Mouse (Mus musculus) liver, embryonic 14.5 days (tissue): Measurements from ENCODE around the gene Toe1. TPM values are rescaled to one million over a fixed set of nuclear protein-coding genes. Genes with fewer than 3 reads are reported as not detected.

Experiments used
- ATAC-seq: fragments of 200-750 bp; cut with Nextera tagmentation; 2 replicates; pipeline ENCODE4 v1.8.0; 2017; ENCODE audit warnings: moderate number of reproducible peaks, mild to moderate bottlenecking, moderate library complexity; ENCODE audit not compliant: insufficient read depth
- DNase-seq, 3 experiments: peaks; one replicate each; pipeline ENCODE4 v3.0.0-alpha.2; 2012 to 2013; ENCODE audit warnings: low read depth in 3 of 3, low spot score in 3 of 3
- H3K27ac ChIP-seq: fragments of 300-500 bp; sonication (generic); 2 replicates; pipeline ENCODE4 v1.5.1; 2014; ENCODE audit warnings: moderate library complexity, mild to moderate bottlenecking, control low read depth, inconsistent platforms
- H3K27me3 ChIP-seq: fragments of 300-500 bp; sonication (generic); 2 replicates; pipeline ENCODE4 v1.6.1; 2014; ENCODE audit warnings: mild to moderate bottlenecking, low read length, moderate library complexity; ENCODE audit not compliant: control insufficient read depth, insufficient read depth
- H3K36me3 ChIP-seq: fragments of 300-500 bp; sonication (generic); replicated peaks from 2 replicates; pipeline ENCODE4 v1.6.1; 2014; ENCODE audit warnings: low read depth; ENCODE audit not compliant: control insufficient read depth, insufficient read depth
- H3K4me1 ChIP-seq, 2 experiments: fragments of 200-500 bp in 1 of 2; fragments of 300-500 bp in 1 of 2; sonication (generic) in 1 of 2; replicated peaks; 2 replicates each; pipeline ENCODE4 v1.6.1; 2012 to 2014; ENCODE audit warnings: antibody characterized with exemption in 1 of 2, inconsistent platforms in 1 of 2, low read length in 1 of 2; ENCODE audit not compliant: control insufficient read depth in 2 of 2, insufficient read depth in 2 of 2
- H3K4me2 ChIP-seq: fragments of 300-500 bp; sonication (generic); 2 replicates; pipeline ENCODE4 v1.6.1; 2014; ENCODE audit warnings: low read depth, mild to moderate bottlenecking, control low read depth, moderate library complexity
- H3K4me3 ChIP-seq, 2 experiments: fragments of 200-500 bp in 1 of 2; fragments of 300-500 bp in 1 of 2; sonication (generic) in 1 of 2; 2 replicates each; pipeline ENCODE4 v1.5.1; 2012 to 2014; ENCODE audit warnings: low read depth in 2 of 2, low read length in 2 of 2, mild to moderate bottlenecking in 2 of 2, control low read depth in 1 of 2, inconsistent platforms in 1 of 2, moderate library complexity in 1 of 2; ENCODE audit not compliant: insufficient read depth in 1 of 2
- H3K9ac ChIP-seq: fragments of 300-500 bp; sonication (generic); replicated peaks from 2 replicates; pipeline ENCODE4 v1.6.1; 2014; ENCODE audit warnings: mild to moderate bottlenecking, control low read depth, moderate library complexity
- H3K9me3 ChIP-seq: fragments of 300-500 bp; sonication (generic); 2 replicates; pipeline ENCODE4 v1.6.1; 2016; ENCODE audit warnings: low read length, mixed read lengths; ENCODE audit not compliant: control insufficient read depth
- CTCF ChIP-seq: IDR thresholded peaks from 2 replicates; pipeline ENCODE4 v1.5.1; 2016; ENCODE audit warnings: antibody characterized with exemption, low read depth, control low read depth
- EP300 ChIP-seq: IDR thresholded peaks from 2 replicates; pipeline ENCODE4 v1.6.1; 2016; ENCODE audit warnings: antibody characterized with exemption, low read depth
- WGBS: fragments of 180-500 bp; shearing (Covaris S2); extraction: QIAGEN DNeasy Blood & Tissue Kit; methylation state at CpG from one replicate; pipeline ENCODE4 v1.1.7; 2014; ENCODE audit not compliant: insufficient replicate concordance; 5-methylcytosine and 5-hydroxymethylcytosine counted together
- polyA plus RNA-seq, 2 experiments: library from polyadenylated mRNA; depleted of rRNA in 1 of 2; stranded (reverse) in 1 of 2; unstranded in 1 of 2; fragments of >200 nt; fragmentation: Nextera tagmentation in 1 of 2; extraction: Ambion mirVana in 1 of 2; gene quantifications; 2 replicates each; pipeline versions ENCODE4 v1.2.1 to v1.2.3; 2012 to 2014

Gene Toe1
- polyA plus RNA-seq, 2 experiments: 14.2 to 14.7 TPM

DNA sequence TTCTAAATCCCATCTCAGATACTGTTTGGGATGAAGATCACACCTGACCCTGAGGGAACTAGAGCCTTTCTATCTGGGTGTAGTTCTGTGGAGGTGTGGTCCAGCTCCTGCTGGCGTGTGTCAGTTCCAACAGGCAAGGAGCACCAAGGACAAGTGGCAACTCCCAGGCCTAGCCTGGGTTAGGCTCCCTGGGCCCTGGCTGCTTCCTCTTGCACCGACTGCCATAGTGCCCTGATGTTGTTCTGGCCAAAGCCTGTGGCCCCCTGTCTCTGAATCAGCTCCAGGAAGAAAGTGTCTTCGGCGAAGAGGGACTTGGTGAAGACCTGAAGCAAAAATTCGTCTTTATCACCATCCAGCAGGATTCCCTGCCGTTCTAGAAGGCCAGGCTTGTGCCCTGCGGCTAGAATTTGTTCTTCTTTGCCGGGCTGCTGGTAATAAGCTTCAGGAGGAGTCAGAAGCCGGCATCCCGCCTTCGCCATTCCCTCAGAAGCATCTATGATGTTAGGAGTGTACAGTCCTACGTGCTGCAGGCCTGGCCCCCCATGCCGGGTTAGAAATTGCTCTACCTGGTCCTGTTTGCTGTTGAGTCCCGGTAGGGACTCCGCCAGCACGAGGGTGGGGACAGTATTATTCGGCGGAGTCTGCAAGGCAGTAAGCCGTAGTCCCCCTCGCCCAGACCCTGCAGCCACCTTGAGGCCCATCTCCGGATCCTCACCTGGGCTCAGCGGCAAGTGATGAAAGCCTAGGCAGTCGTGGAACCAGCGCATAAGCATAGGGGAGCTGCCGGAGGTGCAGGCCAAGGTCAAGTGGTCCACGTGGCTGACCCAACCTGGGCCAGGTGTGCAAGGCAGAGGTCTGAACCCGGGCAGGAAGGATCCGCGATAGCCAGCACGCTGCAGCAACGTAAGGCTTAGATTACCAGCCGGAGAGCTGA is 12.8 kb upstream of the Toe1 start:
- 33% methylated on average over 32 of the region's 32 CpGs for WGBS
- H3K4me3 ChIP-seq: peak overlapping the region in 1 of 2 experiments; percentile 46; a peak in 2 of 4 replicates
- no peak overlapping the region for H3K9ac ChIP-seq
- TF ChIP-seq EP300: no peak
- no peak for TF ChIP-seq CTCF
- no peaks in the 10 kb centered on the region for H3K36me3 ChIP-seq
- H3K4me1 ChIP-seq: peaks cover 3 to 10% of the 10 kb centered on the region in 2 experiments; a peak in 3 of 4 replicates
- H3K4me2 ChIP-seq: peak overlapping the region; percentile 76
- ATAC-seq: no peak
- no peak overlapping the region for H3K27ac ChIP-seq
- H3K27me3 ChIP-seq: peaks cover 9% of the 10 kb centered on the region
- no peak for DNase-seq
- no peaks in the 10 kb centered on the region for H3K9me3 ChIP-seq

DNA sequence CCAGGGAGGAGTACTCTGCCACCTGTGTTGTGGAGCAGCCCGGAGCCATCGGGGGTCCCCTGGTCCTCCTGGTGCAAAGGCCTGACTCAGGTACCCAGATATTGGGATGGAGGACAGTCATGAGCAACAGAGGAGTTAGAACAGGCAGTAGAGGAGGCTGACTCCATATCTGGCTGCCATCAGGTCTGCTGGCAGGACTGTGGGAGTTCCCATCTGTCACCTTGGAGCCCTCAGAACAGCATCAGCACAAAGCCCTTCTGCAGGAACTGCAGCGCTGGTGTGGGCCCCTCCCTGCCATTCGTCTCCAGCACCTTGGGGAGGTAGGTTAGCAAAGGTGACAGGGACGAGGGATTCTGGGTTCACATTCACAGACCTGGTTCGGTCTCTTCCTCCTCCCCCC is 10.0 kb upstream of the Toe1 start:
- peaks cover 9% of the 10 kb centered on the region for H3K27me3 ChIP-seq
- peaks cover 0 to 3% of the 10 kb centered on the region in 2 experiments; a peak in 1 of 4 replicates for H3K4me1 ChIP-seq
- TF ChIP-seq CTCF (no peak), EP300 (no peak)
- 62% methylated on average over 6 of the region's 6 CpGs for WGBS
- no peak overlapping the region for H3K4me3 ChIP-seq
- no peak for ATAC-seq
- no peaks in the 10 kb centered on the region for H3K9me3 ChIP-seq
- DNase-seq: no peak
- no peaks in the 10 kb centered on the region for H3K36me3 ChIP-seq
- no peak overlapping the region for H3K9ac ChIP-seq
- H3K27ac ChIP-seq: no peak overlapping the region
- H3K4me2 ChIP-seq: no peak overlapping the region

DNA sequence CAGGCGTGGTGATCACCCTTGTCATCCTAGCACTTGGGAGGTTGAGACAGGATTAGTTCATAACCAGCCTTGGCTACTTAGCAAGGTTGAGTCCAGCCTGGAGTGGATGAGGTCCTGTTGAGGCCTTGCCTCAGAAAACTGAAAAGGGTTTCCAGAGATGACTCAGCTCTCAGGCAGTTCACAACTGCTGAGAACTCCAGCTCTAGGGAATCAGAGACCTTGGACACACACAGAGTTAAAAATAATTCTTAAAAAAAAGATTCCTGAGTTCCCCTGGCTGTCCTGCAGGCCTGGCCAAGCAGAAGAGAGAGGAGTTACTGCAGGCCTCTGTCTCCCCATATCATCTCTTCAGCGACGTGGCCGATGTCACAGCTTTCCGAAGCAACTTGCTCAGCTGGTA is 7.8 kb upstream of the Toe1 start:
- DNase-seq (no peak), ATAC-seq (no peak)
- H3K27ac ChIP-seq: no peak overlapping the region
- 0 out of 4 replicates have a peak, but pooled peaks cover 0 to 1% of the 10 kb centered on the region in 2 experiments for H3K4me1 ChIP-seq
- no peaks in the 10 kb centered on the region for H3K36me3 ChIP-seq
- H3K4me3 ChIP-seq: no peak overlapping the region
- peaks cover 5% of the 10 kb centered on the region for H3K27me3 ChIP-seq
- TF ChIP-seq EP300: no peak
- no peak for TF ChIP-seq CTCF
- no peak overlapping the region for H3K4me2 ChIP-seq
- no peaks in the 10 kb centered on the region for H3K9me3 ChIP-seq
- no peak overlapping the region for H3K9ac ChIP-seq
- 83% methylated on average over 5 of the region's 5 CpGs for WGBS

DNA sequence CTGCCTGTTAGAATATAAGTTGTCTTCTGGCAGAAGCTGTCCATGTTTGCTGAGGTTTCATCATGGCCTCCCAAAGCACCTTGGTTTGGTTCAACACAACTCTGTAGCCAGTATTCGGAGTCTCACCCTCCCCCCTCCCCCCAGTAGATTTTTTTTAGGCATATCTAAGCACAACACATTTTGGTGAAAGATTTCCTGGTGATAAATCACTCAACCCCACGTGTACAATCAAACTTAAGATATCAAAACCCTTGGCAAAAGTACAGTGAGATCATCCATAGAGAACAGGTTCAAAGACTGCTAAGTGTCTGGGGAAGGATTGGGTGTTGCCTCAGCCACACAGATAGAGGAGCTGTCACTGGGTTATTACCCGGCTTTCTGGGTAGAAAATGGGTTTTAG is 3.6 kb upstream of the Toe1 start:
- no peak for ATAC-seq

DNA sequence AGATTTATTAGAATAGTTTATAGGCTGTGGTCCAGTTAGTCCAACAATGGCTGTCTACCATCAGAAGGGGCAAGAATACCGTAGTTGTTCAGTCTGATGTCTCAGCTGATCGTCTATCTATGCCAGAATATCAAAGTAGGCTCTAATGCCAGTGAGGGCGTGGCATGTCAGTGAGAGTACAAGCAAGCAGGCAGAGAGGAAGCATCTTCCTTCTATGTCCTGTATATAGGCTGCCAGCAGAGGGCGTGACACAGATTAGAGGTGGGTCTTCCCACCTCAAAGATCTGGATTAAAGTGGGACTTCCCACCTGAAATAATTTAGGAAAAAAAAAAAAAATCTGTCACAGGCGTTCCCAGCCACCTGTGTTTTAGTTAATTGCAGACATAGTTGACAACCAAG is 7.5 kb downstream of the Toe1 start:
- no peak overlapping the region for H3K4me2 ChIP-seq
- H3K9ac ChIP-seq: no peak overlapping the region
- no peak for DNase-seq
- H3K36me3 ChIP-seq: peaks cover 14% of the 10 kb centered on the region
- H3K9me3 ChIP-seq: no peaks in the 10 kb centered on the region
- no peak overlapping the region for H3K27ac ChIP-seq
- no peak for ATAC-seq
- TF ChIP-seq CTCF (peak; percentile 62), EP300 (no peak)
- no peaks in the 10 kb centered on the region for H3K27me3 ChIP-seq
- no peaks in the 10 kb centered on the region for H3K4me1 ChIP-seq
- WGBS: 18% methylated on average over 5 of the region's 5 CpGs
- no peak overlapping the region for H3K4me3 ChIP-seq

More for the DNA sequence above, 3.6 kb upstream of the Toe1 start:
- Histone ChIP-seq H3K4me3 (no peak overlapping the region), H3K9ac (no peak overlapping the region), H3K4me1 (peaks cover 8% of the 10 kb centered on the region in 2 experiments), H3K36me3 (no peaks in the 10 kb centered on the region; the same call in 1 of the 2 replicates), H3K27ac (no peak overlapping the region), H3K4me2 (no peak overlapping the region), H3K27me3 (no peaks in the 10 kb centered on the region), H3K9me3 (no peaks in the 10 kb centered on the region)
- TF ChIP-seq CTCF (no peak), EP300 (no peak)
- WGBS: 13% methylated on average over 3 of the region's 3 CpGs
- DNase-seq: no peak
